Mouse (Mus musculus): ENCODE results near the gene Mroh8. TPM values are rescaled to one million over a fixed set of nuclear protein-coding genes. Genes with fewer than 3 reads are reported as not detected.
"Not testable (repeated sequence)": the region's sequence is repeated elsewhere in the genome, so short reads cannot be mapped to it uniquely, and the experiment has no call there.

The Mroh8 gene
- total RNA-seq, 2 experiments from 2014 or later, result 0.65 to 0.76 TPM

DNA sequence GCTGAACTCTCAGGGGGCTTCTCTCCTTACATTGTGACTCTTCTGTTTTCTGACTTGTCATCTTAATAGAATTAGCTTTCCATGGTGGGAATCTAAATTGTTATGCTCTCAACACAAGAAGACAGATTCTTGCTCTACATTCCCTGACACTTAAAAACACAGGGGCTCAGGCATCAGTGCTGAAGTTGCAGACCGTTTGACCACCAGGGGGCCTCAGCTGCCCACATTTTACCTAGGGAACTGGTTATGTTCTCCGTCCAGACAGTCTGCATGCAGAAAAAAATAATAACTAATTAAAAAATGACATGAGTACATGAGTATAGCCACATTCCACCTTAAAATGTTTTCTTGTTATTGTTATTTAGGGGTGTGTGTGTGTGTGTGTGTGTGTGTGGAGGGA lies 12.7 kb upstream of the Mroh8 start:
- DNase-seq (ENCODE audit: low spot score in 2 of 2), result peak; percentile 30 to 41

DNA sequence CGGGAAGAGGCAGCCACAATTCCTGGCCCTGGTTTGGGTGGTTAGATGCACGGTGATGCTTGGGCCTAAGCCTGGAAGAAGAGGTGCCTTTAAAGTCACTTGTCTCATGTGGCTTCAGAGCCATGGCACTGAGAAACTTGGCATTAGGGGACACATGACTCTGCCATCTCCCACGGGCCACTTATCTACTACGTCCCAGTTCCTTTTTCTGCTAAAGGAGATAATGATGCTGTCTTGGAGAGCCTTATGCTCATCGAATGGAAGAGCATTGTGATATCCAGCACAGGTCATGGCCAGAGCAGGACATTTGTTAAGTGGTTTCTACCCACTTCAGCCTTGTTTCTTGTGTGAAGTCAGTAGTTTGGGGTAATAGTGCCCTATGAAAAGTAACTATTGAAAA lies 9.6 kb upstream of the Mroh8 start:
- DNase-seq (ENCODE audit: low spot score in 2 of 2), result no peak

DNA sequence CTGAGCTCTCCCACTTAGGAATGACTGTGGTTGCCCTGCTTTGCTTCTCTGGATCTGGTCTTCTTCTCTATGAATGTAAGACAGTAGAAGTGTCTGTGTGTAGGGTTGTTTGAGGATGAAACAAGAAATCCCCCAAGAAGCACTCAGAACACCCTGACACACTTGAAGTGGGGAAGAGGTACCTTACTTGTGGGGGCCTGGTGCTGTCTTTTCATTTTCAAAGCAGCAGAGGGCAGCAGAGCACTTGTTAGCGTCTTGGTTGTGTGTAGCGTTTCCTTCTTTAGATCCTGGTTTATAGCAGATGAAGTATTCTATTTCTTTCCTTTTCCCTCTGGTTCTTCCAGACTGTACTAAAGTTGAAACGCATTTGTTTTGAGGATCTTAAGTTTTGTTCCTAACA lies 8.2 kb upstream of the Mroh8 start:
- no peak for DNase-seq (ENCODE audit: low spot score in 2 of 2)

DNA sequence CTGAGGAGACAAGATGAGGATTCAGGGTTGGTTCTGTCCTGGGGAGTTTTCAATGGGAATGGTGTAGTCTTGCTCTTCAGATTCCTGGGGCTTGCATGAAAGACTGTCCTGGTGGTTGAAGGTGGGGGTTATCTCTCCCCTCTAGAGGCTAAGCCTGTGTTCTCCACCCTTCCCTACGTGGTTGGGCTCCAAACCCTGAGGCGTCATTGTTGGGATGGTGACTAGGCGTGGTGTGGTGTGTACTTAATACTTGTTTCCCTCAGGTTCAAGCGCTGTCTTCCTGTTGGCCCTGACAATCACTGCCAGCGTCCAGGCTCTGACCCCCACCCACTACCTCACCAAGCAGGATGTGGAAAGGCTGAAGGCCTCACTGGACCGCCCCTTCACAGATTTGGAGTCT lies 4.0 kb upstream of the Mroh8 start:
- DNase-seq (ENCODE audit: low spot score in 2 of 2), result no peak

DNA sequence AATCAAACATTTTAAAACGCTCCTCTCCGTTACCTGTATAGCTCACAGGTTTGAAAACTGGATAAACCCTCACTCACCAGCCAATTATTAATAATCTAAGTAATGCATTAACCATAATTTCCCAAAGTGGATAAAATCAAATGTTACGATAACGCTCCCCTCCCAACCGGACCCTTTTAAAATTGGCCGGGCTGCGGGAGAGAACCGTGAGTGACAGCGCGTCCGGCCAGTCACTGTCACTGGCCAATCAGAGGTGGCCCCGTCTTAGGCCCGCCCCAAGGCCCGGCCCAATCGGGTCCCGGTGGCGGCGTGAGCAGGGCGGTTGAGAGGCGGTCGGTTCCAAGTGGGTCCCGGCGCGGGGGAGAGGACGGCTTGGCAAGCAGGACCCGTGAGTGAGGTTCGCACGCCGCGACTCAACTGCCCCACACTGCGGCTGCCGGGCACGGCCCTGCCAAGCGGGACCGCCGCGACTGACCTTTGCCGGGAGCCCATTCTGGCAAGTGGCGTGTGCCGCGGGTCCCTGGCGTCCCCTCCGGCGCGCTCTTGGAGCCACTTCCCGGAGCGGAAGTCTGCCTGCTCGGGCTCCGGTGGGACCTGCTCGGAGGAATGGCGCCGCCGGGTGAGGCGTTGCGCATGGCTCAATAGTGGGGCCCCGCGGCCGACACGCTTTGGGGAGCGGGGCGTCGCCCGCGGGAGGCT lies 483 bp downstream of the Mroh8 start, which contains the start of gene Rpn2:
TSS of gene Rpn2 (plus strand) at position 301 of the 699 bp plus-strand sequence.
- DNase-seq (ENCODE audit: low spot score in 2 of 2), result peak; percentile 94 to 96

DNA sequence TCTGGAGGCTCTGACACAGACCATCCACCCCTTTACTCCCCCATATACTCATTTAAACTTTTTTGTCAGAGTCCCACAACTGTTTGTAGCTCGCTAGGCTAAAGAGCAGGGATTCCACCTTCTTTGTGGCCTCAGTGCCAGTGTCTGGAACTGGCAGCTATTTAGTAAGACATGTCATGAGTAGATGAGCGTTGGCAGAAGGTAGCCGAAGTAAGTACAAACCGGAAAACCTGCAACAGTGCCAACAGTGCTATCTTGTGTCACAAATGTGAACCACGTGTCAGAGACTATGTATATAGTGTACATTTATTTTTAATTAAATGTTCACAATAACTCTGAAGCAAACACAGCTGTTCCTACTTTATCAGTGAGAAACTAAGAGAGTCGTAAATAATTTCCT lies 15.5 kb downstream of the Mroh8 start:
- no peak for DNase-seq (ENCODE audit: low spot score in 2 of 2)

DNA sequence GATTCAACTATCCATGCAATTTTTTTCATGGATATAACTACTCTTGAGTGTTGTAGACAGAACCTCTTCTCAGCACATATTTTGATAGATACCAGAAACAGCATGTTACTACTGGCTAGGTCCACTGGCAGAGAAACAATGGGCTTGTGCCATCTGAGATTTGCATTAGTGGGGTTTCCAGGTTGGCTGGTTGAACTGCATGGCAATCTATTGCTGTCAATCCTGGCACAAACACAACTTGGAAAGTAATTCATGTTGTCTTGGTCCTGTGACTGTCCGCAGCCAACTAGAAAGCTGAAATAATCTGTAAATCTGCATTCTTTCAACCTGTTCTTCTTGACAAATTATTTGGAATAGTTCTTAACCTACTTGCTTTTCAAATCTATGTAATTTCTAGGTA lies 16.2 kb downstream of the Mroh8 start:
- no peak for DNase-seq (ENCODE audit: low spot score in 2 of 2)

DNA sequence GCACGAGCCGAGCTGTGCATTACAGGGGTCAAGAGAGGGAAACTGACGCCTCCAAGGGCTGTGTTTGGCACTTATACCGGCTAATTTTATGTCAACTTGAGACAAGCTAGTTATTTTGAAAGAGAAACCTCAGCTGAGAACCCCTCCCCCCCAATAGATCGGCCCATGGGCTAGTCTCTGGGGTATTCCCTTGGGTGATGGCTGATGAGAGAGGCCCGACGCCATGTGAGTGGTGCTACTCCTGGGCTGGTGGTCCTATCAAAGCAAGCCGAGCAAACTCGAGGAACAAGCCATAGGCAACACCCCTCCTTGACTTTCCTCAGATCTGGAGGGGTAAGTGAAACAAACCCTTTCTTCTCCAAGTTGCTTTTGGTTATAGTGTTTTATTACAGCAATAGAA lies 16.8 kb downstream of the Mroh8 start:
- no peak for DNase-seq (ENCODE audit: low spot score in 2 of 2)

DNA sequence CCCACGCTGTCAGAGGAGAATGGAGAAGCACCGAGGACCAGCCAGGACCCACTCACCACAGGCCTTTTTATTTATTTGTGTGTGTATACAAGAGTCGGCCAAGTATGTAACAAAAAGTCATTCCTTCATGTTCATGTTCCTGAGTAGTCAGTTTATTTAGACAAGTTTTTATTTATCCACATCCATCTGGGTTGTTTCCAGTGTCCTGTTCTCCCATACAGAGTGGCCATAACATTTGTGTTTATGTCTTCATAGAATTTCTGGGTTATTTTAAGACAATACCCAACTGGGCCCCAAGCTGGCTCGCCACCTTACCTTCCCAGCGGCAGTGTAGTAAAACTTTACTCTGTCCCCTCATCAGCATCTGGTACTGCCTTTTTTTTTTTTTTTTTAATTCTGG lies 17.4 kb downstream of the Mroh8 start:
- DNase-seq (ENCODE audit: low spot score in 2 of 2), result no peak

DNA sequence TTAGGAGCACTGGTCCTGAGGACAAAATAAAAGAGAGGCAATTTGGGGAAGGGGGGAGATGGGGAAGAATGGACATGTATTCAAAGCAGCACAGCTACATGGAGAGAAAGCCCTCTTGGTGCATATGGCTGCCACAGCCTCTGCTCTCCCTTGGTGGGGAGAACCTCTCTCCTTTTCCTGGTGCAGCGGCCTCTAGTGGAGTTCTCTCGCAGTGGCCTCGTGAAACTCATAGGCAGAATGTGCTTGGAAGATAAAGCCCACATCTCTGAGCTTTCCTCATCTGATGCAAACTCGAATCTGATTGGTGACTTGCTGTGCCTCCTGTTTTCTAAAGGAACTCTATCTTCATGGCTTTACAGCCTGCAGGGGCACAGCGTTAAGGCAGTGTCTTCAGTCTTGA lies 19.6 kb downstream of the Mroh8 start:
- peak in 1 of 2 experiments; percentile 34 for DNase-seq (ENCODE audit: low spot score in 2 of 2)

DNA sequence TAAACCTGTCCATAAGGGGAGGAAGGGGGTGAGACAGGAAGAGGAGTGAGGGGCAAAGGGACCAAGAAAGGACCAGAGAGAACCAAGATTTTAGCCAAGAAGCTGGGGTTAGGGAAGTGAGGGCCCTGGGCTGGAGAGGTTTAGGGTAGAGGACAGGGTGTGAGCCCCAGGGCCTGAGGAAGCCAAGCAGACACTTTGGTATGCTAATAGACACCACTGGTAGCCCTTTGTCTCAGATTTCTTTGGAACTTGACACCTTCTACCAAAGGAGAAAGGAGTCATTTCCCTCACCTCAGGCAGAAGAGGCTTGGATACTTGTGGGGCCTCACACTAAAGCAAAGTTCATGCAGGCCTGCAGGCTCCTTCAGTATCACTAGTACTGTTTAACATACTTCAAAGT lies 31.2 kb downstream of the Mroh8 start:
- DNase-seq (ENCODE audit: low spot score in 2 of 2), result no peak

DNA sequence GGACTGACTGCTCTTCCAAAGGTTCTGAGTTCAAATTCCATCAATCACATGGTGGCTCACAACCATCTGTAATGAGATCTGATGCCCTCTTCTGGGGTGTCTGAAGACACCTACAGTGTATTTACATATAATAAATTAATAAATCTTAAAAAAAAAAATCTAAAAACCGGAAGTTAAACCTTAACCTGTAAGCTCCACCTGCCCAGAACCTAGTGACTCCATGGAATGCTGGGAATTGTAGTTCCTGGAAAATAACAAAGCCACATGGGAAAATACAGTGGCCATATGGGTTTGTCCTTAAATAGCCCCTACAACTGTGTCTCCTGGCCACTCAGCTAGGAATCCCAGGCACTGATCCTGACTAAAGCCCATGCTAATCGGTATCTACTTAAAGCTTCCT lies 33.7 kb downstream of the Mroh8 start:
- no peak for DNase-seq (ENCODE audit: low spot score in 2 of 2)

DNA sequence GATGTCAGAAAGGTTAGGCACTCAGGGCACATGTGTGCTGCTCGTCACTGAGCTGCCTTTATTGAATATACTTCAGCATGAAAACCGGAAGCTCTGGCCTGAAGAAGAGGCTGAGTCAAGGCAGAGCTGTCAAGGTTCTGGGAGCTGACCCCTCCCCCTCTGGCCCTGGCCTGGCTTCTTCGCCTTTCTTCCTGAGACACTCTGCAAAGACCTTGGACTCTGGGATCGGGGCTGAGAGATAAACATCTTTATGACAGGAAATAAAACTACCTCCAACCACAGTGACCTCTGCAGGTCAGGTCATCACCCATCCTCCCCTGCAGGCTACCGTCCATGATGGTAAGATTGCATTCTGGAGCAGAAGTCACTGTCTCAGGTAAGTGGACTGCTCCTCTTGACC lies 34.3 kb downstream of the Mroh8 start:
- no peak for DNase-seq (ENCODE audit: low spot score in 2 of 2)

DNA sequence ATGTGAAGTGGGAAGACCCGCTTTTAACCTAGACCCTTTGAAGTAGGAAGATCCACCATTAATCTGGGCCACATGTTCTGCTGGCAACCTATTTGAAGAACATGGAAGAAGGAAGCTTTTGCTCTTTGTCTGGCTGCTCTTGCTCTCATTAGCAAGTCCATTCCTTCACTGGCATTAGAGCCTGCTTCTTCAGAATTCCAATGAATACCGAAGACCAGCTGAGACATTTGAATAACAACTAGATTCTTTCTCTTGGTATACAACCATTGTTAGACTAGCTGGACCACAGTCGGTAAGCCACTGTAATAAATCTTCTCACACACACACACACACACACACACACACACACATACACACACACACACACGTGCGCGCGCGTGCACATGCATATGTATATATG lies 43.4 kb downstream of the Mroh8 start:
- no peak for DNase-seq (ENCODE audit: low spot score in 2 of 2)

DNA sequence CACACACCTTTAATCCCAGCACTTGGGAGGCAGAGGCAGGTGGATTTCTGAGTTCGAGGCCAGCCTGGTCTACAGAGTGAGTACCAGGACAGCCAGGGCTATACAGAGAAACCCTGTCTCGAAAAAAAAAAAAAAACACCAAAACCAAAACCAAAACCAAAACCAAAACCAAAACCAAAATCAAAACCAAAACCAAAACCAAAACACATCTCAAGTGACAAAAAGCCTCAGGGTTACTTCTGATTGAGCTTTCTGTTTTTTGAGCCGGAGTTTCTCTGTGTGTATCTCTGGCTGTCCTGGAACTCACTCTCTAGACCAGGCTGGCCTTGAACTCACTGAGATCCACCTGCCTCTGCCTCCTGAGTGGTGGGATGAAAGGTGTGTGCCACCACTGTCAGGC lies 57.4 kb downstream of the Mroh8 start:
- not testable (repeated sequence) for DNase-seq (ENCODE audit: low spot score in 2 of 2)

DNA sequence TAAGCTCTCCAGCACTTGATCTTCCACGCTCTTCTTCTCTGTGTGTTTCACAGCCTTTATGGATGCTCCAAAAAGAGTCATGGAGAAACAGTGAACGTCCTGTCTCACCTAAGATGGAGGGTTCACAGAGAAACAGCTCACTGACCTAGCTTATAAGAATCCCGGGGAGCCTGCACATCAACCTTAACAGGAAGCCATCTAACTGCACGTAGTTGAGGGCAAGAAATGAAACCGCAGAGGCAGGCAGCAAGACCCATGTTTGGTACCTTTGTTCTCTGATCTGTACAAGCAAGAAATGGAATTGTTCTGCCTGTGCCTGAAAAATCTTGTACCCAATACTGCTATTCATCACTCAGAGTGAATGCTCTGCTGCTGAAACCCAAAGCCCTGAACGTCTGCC lies 59.2 kb downstream of the Mroh8 start:
- no peak for DNase-seq (ENCODE audit: low spot score in 2 of 2)

DNA sequence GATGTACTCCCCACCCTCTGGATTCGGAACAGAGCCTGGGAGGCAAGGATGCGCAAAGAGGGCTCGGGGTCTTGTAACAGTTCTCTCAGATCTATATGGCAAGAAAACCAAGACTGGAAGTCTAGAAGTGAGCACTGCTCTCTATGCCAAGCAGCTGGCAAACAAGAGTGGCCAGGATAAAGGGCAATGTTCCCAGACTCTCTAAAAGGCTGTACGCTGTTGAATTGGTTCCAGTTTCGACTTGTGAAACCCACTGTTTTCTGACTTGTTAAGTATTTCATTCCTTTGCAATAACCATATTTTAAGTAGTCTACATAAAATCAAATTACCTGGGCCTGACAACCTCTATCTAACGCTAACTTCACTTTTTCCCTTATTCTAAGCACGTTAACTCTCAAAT lies 67.6 kb downstream of the Mroh8 start:
- DNase-seq (ENCODE audit: low spot score in 2 of 2), result no peak

DNA sequence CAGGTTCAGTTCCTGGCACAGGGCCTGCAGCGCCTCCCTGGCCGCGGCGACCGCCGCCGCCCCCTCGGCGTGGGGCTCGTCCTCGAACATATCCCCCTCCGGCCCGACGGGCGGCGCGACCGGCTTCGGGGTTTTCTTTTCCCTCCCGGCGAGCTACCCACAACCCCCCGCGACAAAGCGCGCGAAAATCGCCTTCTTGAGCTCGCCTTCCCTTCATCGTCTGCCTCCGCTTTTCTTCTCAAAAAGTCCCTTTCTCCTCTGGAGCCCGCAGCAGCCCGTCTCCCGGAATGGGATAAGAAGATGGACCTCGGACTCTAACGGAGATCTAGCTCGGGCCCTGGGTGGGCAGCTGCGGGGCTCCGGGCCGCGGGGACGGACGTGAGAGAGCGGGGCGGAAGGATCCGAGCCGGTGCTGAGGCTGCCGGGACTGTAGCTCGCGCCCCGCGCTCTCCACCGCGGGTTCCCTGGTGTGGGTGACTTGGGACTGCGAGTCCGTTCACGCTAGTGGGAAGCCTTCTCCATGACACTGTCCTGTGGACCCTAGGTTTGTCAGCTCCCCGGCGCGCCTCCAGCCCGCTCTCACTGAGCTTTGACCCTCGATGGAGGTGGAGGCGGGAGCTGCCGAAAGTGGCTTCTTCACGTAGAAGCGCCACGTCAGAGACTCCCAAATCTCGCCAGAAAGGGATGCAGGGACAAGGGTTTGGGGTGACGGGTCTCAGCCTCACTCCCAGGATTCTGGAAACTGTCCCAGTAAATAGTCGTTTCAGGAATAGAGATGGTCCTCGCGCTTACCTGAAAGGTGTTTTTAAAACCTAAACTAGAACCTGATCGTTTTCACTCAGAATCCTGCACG lies 74.8 kb downstream of the Mroh8 start, which contains the start of gene Rbl1:
TSS of gene Rbl1 (minus strand) at position 169 of the 853 bp plus-strand sequence.
- DNase-seq (ENCODE audit: low spot score in 2 of 2), result peak; percentile 79 to 83

DNA sequence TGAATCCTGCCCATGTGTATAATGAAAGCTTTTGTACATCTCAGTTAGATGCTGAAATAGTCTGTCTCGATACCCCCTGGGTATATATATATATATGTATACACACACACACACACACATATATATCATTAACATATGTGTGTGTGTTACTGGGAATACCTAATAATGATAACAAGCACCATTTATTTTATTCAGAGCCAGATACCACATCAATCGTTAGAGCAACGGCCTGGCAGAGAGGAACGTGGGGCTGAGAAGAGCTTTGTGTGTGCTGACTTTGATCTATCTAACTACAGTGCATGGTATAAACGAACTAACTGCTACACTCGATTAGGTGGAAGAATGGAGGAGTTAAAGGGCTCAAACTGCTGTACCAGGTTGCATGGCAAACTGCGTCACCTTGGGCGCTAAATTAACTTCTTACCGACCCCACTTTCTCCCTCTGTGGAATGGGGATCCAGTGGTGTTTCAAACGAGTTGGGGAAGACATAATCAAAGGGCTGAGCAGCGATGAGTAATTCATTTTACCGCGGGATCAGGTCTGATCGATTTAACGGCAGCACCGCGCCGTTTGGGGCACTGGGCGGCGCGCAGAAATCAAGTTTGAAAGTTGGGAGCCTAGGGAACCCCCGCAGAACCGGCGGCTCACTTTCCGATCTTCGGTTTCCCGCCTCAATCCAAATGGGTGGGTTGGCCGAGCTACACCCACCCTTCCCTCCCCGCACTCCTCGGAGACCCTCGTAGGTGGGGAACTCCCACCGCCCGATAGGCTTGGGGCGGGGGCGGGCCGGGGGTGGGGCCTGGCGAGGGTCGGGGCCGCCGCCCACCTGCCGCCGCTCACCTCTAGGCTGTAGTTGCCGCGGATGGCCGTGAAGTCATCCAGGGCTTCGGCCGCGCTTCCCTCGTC lies 75.6 kb downstream of the Mroh8 start:
- DNase-seq (ENCODE audit: low spot score in 2 of 2), result peak; percentile 10 to 12

DNA sequence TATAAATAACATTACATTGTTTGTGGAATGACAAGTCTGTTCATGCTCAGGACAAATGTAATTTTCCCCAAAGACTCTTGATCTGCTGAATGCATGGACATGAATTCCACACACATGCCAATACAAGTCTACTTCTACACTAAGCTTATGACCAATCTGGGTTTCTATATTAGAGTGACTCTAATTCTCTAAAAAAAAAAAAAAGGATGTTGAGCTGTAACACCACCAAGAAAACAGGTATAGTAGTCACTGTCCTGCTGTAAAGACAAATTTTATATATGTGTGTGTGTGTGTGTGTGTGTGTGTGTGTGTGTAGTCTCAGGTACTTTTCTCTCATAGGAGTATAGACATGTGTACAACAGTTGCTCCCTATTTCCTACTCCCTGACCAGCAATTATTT lies 76.3 kb downstream of the Mroh8 start:
- DNase-seq (ENCODE audit: low spot score in 2 of 2), result no peak

DNA sequence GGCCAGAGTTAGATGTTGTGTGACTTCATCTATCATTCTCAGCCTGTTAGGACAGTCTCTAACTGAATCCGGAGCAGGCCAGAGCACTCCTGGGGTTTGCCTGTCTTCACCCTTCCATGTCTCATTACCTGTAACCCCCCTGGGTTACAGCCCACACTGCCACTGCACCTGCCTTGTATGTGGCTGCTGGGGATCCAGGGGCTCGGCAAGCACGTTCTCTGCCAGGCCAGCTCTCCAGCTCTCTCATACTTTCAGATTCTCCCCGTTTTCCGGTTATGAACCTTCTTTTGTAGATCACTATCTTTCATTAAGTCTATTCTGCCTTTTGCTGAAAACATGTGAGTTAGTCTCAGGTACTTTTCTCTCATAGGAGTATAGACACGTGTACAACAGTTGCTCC lies 77.0 kb downstream of the Mroh8 start:
- no peak for DNase-seq (ENCODE audit: low spot score in 2 of 2)

Measured in adrenal gland, postnatal 4 days (tissue).